Mouse (Mus musculus) regulatory T cell (primary cell): Measurements from ENCODE around the gene Cybrd1.

ENCODE experiments used
- in situ Hi-C: fragments of 300-600 bp; cut with MboI, MseI; formaldehyde crosslinking; loops from one replicate; pipeline ENCODE4 v1.15.1; 2025; ENCODE audit warnings: high pct_unique_total_duplicates

The Cybrd1 gene

GRCm38 (mm10) chr2:71117797-71118708 lies at the start of gene Cybrd1:
Gene Cybrd1 (plus strand): TSS chr2:71117923.
- in situ Hi-C loops, result no loop called here

- in situ Hi-C loops, result no loop called here
Observed at GRCm38 (mm10) chr2:71071601-71072000, 46.1 kb upstream of the Cybrd1 start.

- in situ Hi-C loops, result no loop called here
Observed at GRCm38 (mm10) chr2:71073330-71073729, 44.4 kb upstream of the Cybrd1 start.

- in situ Hi-C loops, result no loop called here
Observed at GRCm38 (mm10) chr2:71073828-71074227, 43.9 kb upstream of the Cybrd1 start.

GRCm38 (mm10) chr2:71082416-71082815 lies 35.3 kb upstream of the Cybrd1 start:
- in situ Hi-C loops, result loop anchor here (10.0 kb wide), 1 partner anchor 1432 kb away; no protein-coding TSS in a partner anchor

GRCm38 (mm10) chr2:71083454-71084193 lies 34.1 kb upstream of the Cybrd1 start:
- in situ Hi-C loops, result loop anchor here (10.0 kb wide), 1 partner anchor 1431 kb away; no protein-coding TSS in a partner anchor

GRCm38 (mm10) chr2:71089766-71090165 lies 28.0 kb upstream of the Cybrd1 start:
- in situ Hi-C loops, result loop anchor here (10.0 kb wide), 1 partner anchor 1425 kb away; no protein-coding TSS in a partner anchor

- in situ Hi-C loops, result no loop called here
Observed at GRCm38 (mm10) chr2:71090660-71091445, 26.9 kb upstream of the Cybrd1 start.

- in situ Hi-C loops, result no loop called here
Observed at GRCm38 (mm10) chr2:71096170-71096569, 21.6 kb upstream of the Cybrd1 start.

- in situ Hi-C loops, result no loop called here
Observed at GRCm38 (mm10) chr2:71102621-71103291, 15.0 kb upstream of the Cybrd1 start.

GRCm38 (mm10) chr2:71103292-71103680 lies 14.4 kb upstream of the Cybrd1 start:
- in situ Hi-C loops, result no loop called here

- in situ Hi-C loops, result no loop called here
Observed at GRCm38 (mm10) chr2:71104696-71105095, 13.0 kb upstream of the Cybrd1 start.

- in situ Hi-C loops, result no loop called here
Observed at GRCm38 (mm10) chr2:71105469-71106215, 12.1 kb upstream of the Cybrd1 start.

- in situ Hi-C loops, result no loop called here
Observed at GRCm38 (mm10) chr2:71107225-71107624, 10.5 kb upstream of the Cybrd1 start.

- in situ Hi-C loops, result no loop called here
Observed at GRCm38 (mm10) chr2:71108541-71108940, 9.2 kb upstream of the Cybrd1 start.

GRCm38 (mm10) chr2:71113489-71114171 lies 4.1 kb upstream of the Cybrd1 start:
- in situ Hi-C loops, result no loop called here

- in situ Hi-C loops, result no loop called here
Observed at GRCm38 (mm10) chr2:71116151-71116550, 1.6 kb upstream of the Cybrd1 start.

GRCm38 (mm10) chr2:71120844-71121243 lies 3.1 kb downstream of the Cybrd1 start:
- in situ Hi-C loops, result no loop called here

GRCm38 (mm10) chr2:71121406-71121805 lies 3.7 kb downstream of the Cybrd1 start:
- in situ Hi-C loops, result no loop called here
